Mouse (Mus musculus) limb, embryonic 14.5 days (tissue): ENCODE measurements around the gene Eno2. TPM values are rescaled to one million over a fixed set of nuclear protein-coding genes. Genes with fewer than 3 reads are reported as not detected.

Experiments
- ATAC-seq: fragments of 200-750 bp; cut with Nextera tagmentation; 2 replicates; pipeline ENCODE4 v1.8.0; 2017; ENCODE audit warnings: low read depth, moderate number of reproducible peaks, moderate TSS enrichment; ENCODE audit not compliant: low FRiP score
- DNase-seq: peaks from one replicate; pipeline ENCODE4 v3.0.0-alpha.2; 2015; ENCODE audit warnings: low spot score
- H3K27ac ChIP-seq: fragments of 300-500 bp; sonication (generic); replicated peaks from 2 replicates; pipeline ENCODE4 v1.5.1; 2014; ENCODE audit warnings: low read depth, mild to moderate bottlenecking, low read length, moderate library complexity, mixed read lengths
- H3K27me3 ChIP-seq: fragments of 300-500 bp; sonication (generic); 2 replicates; pipeline ENCODE4 v1.6.1; 2014; ENCODE audit warnings: low read length, mixed read lengths; ENCODE audit not compliant: control insufficient read depth, insufficient read depth
- H3K36me3 ChIP-seq: fragments of 300-500 bp; sonication (generic); 2 replicates; pipeline ENCODE4 v1.6.1; 2014; ENCODE audit warnings: mild to moderate bottlenecking, low read length, moderate library complexity, mixed read lengths; ENCODE audit not compliant: control insufficient read depth, insufficient read depth
- H3K4me1 ChIP-seq: fragments of 300-500 bp; sonication (generic); 2 replicates; pipeline ENCODE4 v1.6.1; 2014; ENCODE audit warnings: antibody characterized with exemption, low read length, mixed read lengths; ENCODE audit not compliant: control insufficient read depth, insufficient read depth
- H3K4me2 ChIP-seq: fragments of 300-500 bp; sonication (generic); replicated peaks from 2 replicates; pipeline ENCODE4 v1.6.1; 2014; ENCODE audit warnings: low read depth, mild to moderate bottlenecking, low read length, moderate library complexity; ENCODE audit not compliant: severe bottlenecking
- H3K4me3 ChIP-seq: fragments of 300-500 bp; sonication (generic); replicated peaks from 2 replicates; pipeline ENCODE4 v1.5.1; 2014; ENCODE audit warnings: low read length
- H3K9ac ChIP-seq: fragments of 300-500 bp; sonication (generic); 2 replicates; pipeline ENCODE4 v1.6.1; 2014; ENCODE audit warnings: mild to moderate bottlenecking, low read depth, low read length, moderate library complexity; ENCODE audit not compliant: severe bottlenecking
- H3K9me3 ChIP-seq: fragments of 300-500 bp; sonication (generic); 2 replicates; pipeline ENCODE4 v1.6.1; 2016; ENCODE audit warnings: low read length; ENCODE audit not compliant: control insufficient read depth
- POLR2A ChIP-seq: fragments of 200-500 bp; IDR thresholded peaks from 2 replicates; pipeline ENCODE4 v1.8.0; 2012; ENCODE audit warnings: inconsistent platforms, mild to moderate bottlenecking, moderate library complexity, borderline replicate concordance; ENCODE audit not compliant: insufficient read depth, insufficient read length; ENCODE audit errors: extremely low read depth
- WGBS: fragments of 180-500 bp; shearing (Covaris S2); extraction: QIAGEN DNeasy Blood & Tissue Kit; methylation state at CpG from one replicate; pipeline ENCODE4 v1.1.7; 2014; 5-methylcytosine and 5-hydroxymethylcytosine counted together
- polyA plus RNA-seq, 2 experiments: library from polyadenylated mRNA; depleted of rRNA in 1 of 2; stranded (reverse) in 1 of 2; unstranded in 1 of 2; fragments of >200 nt; fragmentation: Nextera tagmentation in 1 of 2; extraction: Ambion mirVana in 1 of 2; gene quantifications; 2 replicates each; pipeline versions ENCODE4 v1.2.1 to v1.2.3; 2012 to 2014

The Eno2 gene
- polyA plus RNA-seq, 2 experiments = 6.0 to 21.7 TPM

DNA sequence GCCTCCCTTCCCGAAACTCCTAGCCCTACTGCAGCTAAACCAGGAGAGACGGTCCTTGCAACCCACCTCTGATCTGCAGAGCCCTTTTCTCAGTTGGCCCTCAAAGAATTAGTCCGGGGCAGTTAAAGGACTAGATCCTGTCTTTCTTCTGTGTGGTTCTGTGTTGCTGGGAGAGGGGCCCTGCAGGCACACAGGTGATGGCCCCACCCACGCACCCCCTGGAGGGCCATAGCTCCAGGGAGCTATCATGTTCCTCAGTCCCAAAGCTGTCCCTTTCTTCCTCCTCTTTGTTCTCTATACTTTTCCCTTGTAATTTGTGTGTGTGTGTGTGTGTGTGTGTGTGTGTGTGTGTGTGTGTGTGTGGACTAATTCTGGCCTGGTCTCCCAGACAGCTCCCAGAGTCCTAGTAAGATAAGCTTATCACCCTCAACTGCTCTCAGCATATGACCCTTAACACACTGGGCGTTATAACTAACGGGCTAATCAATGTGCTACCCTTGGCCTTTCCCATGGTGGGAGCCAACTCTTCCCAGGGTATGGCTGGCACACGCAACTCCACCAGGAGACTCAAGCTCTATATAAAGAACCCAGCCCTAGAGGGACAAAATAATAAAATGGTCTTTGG is 50.0 kb downstream of the Eno2 start:
- H3K27me3 ChIP-seq = no peaks in the 10 kb centered on the region
- ATAC-seq = no peak

DNA sequence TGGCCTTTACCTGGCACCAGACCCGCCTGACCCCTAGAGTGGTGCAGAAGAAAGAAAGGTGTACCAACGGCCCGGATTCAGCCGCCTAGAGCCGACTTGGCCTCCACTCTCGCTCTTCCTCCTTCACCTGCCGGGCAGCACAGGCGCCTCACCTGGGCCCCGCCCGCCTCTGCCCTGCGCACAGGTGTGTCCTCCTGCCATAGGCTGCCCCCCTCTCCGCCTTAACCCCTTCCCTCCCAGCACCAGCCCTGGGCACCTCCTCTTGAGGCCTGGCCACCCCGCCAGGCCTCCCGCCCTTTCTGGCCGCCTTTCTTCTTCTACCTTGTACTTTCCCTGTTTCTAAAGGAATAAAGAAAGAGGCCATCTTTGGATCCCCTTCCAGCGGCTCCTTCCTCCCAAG is 50.8 kb downstream of the Eno2 start:
- ATAC-seq (no peak), DNase-seq (no peak)
- no peak overlapping the region for H3K9ac ChIP-seq
- TF ChIP-seq POLR2A = no peak
- H3K27me3 ChIP-seq = no peaks in the 10 kb centered on the region
- peaks cover 40% of the 10 kb centered on the region for H3K36me3 ChIP-seq
- peak overlapping the region; percentile 22 for H3K4me3 ChIP-seq
- 0 out of 2 replicates have a peak overlapping the region, but pooled peaks have one; percentile 6 for H3K4me2 ChIP-seq
- H3K4me1 ChIP-seq = no peaks in the 10 kb centered on the region; the same call in 1 of the 2 replicates
- H3K9me3 ChIP-seq = no peaks in the 10 kb centered on the region
- H3K27ac ChIP-seq = no peak overlapping the region
- WGBS = 60% methylated on average over 15 of the region's 16 CpGs

More for the DNA sequence above, 50.0 kb downstream of the Eno2 start:
- no peak for TF ChIP-seq POLR2A
- peaks cover 33% of the 10 kb centered on the region for H3K36me3 ChIP-seq
- H3K4me1 ChIP-seq = no peaks in the 10 kb centered on the region
- peak overlapping the region; percentile 6; the same call in 1 of the 2 replicates for H3K4me2 ChIP-seq
- peak overlapping the region; percentile 22; the same call in 1 of the 2 replicates for H3K4me3 ChIP-seq
- no peaks in the 10 kb centered on the region for H3K9me3 ChIP-seq
- 68% methylated on average over 6 of the region's 7 CpGs for WGBS
- no peak for DNase-seq
- H3K27ac ChIP-seq = no peak overlapping the region
- H3K9ac ChIP-seq = no peak overlapping the region

DNA sequence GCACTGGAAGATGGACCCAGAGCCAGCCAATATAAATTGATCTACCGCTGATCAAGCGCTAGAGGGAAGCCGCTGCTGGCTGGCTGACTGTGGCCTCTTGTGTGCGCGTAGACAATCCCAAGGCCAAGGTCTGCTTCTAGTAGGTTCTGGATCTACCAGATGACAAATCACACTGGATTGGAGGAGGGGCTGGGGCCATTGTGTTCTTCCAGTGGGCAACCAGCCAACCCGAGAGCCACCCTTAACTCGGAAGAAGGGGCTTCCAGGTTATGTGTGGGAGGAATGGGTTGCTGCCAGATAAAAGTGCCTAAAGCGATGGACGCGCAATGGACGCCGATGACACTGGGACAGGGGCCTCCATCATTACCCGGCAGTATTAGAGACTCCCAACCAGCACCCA is 51.5 kb downstream of the Eno2 start:
- no peak for DNase-seq
- Histone ChIP-seq H3K27me3 (no peaks in the 10 kb centered on the region), H3K4me2 (0 out of 2 replicates have a peak overlapping the region, but pooled peaks have one; percentile 25), H3K27ac (no peak overlapping the region), H3K36me3 (peaks cover 45% of the 10 kb centered on the region), H3K9ac (no peak overlapping the region), H3K4me1 (peaks cover 7% of the 10 kb centered on the region), H3K4me3 (peak overlapping the region; percentile 22), H3K9me3 (no peaks in the 10 kb centered on the region)
- no peak for TF ChIP-seq POLR2A
- WGBS = 68% methylated on average over 13 of the region's 13 CpGs
- no peak for ATAC-seq

DNA sequence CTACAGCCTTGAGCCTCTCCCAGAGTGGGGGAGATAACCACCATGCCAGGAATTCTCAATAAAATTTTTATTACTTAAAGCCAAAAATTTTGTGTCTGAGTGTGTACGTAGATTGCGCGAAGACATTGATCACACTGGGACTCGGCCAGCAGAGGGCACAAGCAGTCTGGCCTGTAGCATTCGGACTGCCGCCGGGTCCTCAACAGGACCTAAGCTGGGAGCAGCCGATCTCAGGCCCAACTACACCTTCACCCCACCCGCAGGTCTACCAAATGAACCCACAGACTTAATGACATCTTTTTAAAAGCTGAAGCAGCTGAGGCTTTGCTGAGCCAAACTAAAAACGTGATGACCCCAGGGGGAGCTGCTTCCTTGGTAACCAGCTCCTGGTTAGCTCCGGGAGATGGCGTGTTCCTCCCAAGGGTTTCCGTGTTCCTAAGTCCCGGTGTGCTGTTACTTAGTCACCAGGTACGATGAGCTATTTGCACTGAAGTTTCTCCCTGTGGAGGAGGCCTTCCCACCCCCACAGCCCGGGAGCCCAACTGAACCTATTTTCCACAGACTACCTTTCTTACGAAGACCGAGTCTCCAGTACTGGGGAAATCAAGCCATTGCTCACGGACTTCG is 52.5 kb downstream of the Eno2 start:
- H3K9me3 ChIP-seq = no peaks in the 10 kb centered on the region
- H3K36me3 ChIP-seq = peaks cover 45% of the 10 kb centered on the region
- no peaks in the 10 kb centered on the region for H3K27me3 ChIP-seq
- no peak for TF ChIP-seq POLR2A
- no peak overlapping the region for H3K4me3 ChIP-seq
- peak; percentile 65 for DNase-seq
- no peak overlapping the region for H3K4me2 ChIP-seq
- H3K27ac ChIP-seq = no peak overlapping the region
- 60% methylated on average over 20 of the region's 20 CpGs for WGBS
- H3K9ac ChIP-seq = no peak overlapping the region
- H3K4me1 ChIP-seq = peaks cover 9% of the 10 kb centered on the region
- no peak for ATAC-seq

DNA sequence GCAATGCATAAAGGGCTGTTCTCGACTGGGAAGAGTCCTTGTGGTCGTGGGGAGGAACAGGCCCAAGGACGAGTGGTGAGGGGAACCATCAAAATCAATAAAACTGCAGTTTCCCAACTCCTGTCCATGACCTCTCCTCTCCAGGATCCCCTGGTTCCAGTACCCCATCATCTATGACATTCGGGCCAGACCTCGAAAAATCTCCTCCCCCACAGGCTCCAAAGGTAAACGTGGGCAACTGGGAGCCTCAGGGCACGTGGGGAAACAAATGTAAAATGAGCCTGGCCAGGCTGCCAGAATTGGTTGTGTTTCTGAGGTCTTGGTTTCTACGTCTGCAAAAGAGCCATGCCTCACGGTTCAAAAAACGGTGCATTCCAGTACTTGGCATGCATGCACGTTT is 56.6 kb downstream of the Eno2 start:
- Histone ChIP-seq H3K4me3 (peak overlapping the region; percentile 96), H3K27me3 (no peaks in the 10 kb centered on the region), H3K4me2 (peak overlapping the region; percentile 94), H3K4me1 (peaks cover 19% of the 10 kb centered on the region), H3K36me3 (peaks cover 57% of the 10 kb centered on the region), H3K9ac (peak overlapping the region; percentile 91), H3K9me3 (no peaks in the 10 kb centered on the region), H3K27ac (peak overlapping the region; percentile 83; the same call in 1 of the 2 replicates)
- ATAC-seq = no peak
- DNase-seq = no peak
- no peak for TF ChIP-seq POLR2A
- 15% methylated on average over 11 of the region's 11 CpGs for WGBS
